Mouse (Mus musculus) bone marrow macrophage, adult 2 months (primary cell): ENCODE measurements around the gene Gm20388.

Experiments used
- CTCF ChIP-seq: IDR thresholded peaks from 2 replicates; pipeline ENCODE4 v1.5.1; 2012; ENCODE audit warnings: low read depth, mild to moderate bottlenecking, low read length, moderate library complexity
- POLR2A ChIP-seq: IDR thresholded peaks from 2 replicates; pipeline ENCODE4 v1.6.1; 2012; ENCODE audit warnings: mild to moderate bottlenecking, low read depth, low read length, borderline replicate concordance

DNA sequence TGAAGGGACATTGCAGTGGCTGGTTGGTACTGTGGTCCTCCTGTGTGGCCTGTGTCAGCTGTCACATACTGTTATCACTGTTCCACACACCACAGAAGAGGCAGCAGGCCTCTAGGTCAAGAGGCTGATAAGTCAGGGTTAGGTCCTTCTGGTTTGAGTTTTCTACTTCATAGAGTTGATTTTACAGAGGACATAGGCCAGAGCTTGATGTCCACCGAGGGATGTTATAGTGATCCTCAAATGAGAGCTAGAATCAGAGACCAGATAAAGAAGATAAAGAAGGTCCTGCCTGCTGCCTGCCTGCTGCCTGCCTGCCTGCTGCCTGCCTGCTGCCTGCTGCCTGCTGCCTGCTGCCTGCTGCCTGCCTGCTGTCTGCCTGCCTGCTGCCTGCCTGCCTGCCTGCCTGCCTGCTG lies 7.5 kb downstream of the Gm20388 start:
- TF ChIP-seq CTCF (no peak), POLR2A (no peak)
